9 mouse cellular contexts compared by ENCODE assay signal in the genomic region with DNA sequence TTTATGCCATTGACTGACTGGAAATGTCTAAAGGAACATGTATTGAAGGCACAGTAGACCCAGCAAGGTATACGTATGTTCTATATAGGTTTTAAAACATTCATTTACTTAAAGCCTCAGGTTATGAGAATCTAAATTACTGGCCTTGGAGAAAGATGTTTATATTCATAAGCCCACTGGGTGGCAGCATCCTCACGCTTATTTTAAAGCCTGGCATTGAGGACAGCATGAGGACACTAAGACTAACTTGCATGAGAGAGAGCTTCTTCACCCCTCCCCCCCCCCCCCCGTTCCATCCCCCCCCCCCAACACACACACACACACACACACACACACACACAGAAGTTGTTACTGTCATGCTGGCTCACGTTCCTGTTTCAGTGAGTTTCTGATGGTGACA. TPM values are rescaled to one million over a fixed set of nuclear protein-coding genes. Genes with fewer than 3 reads are reported as not detected.
DNase-seq lines count a peak whose midpoint lies in the region; ATAC-seq and TF ChIP-seq lines count a peak whose summit lies in the region.
"Had no signal": no experiment of that assay in that cellular context is flagged by ENCODE, and none has a peak within 500 bp of the region (broad histone marks: within the 10 kb centered on the region; RNA-seq: fewer than 3 reads in every experiment).

No protein-coding gene starts in this region.

- DNase-seq in heart, postnatal 10 days: peak; percentile 6 to 14
- DNase-seq in adrenal gland, adult 8-10 months: peak; percentile 2
- DNase-seq in embryonic facial prominence, embryonic 11.5 days (ENCODE audit: low spot score): peak; percentile 52
- peak; percentile 70 for DNase-seq in kidney, postnatal 0 days (ENCODE audit: low spot score)
- no peak for DNase-seq in urinary bladder, postnatal 10 days (ENCODE audit: low spot score)
- no peak for DNase-seq in gastrocnemius, postnatal 25 days

- H3K4me2 ChIP-seq in heart, embryonic 12.5 days: no peak overlapping the region
- no peak overlapping the region for H3K4me2 ChIP-seq in embryonic facial prominence, embryonic 11.5 days (ENCODE audit: low read depth, low read length)
- H3K4me2 ChIP-seq in kidney, postnatal 0 days (ENCODE audit: low read length): no peak overlapping the region
- H3K4me2 ChIP-seq in midbrain, embryonic 15.5 days: no peak overlapping the region

- no peaks in the 10 kb centered on the region for H3K27me3 ChIP-seq in heart, embryonic 12.5 days (replicated peaks)
- H3K27me3 ChIP-seq in embryonic facial prominence, embryonic 11.5 days (ENCODE audit: control insufficient read depth, insufficient read depth, low read length): no peaks in the 10 kb centered on the region
- H3K27me3 ChIP-seq in kidney, postnatal 0 days (ENCODE audit: insufficient read depth, low read length): no peaks in the 10 kb centered on the region
- H3K27me3 ChIP-seq in midbrain, embryonic 15.5 days (replicated peaks): no peaks in the 10 kb centered on the region

- H3K9ac ChIP-seq in heart, embryonic 12.5 days: no peak overlapping the region
- no peak overlapping the region for H3K9ac ChIP-seq in embryonic facial prominence, embryonic 11.5 days (replicated peaks; ENCODE audit: low read length)
- H3K9ac ChIP-seq in kidney, postnatal 0 days (ENCODE audit: low read depth, low read length): no peak overlapping the region
- no peak overlapping the region for H3K9ac ChIP-seq in midbrain, embryonic 15.5 days

- no peak for ATAC-seq in heart, embryonic 12.5 days (ENCODE audit: insufficient number of reproducible peaks, low FRiP score)
- no peak for ATAC-seq in embryonic facial prominence, embryonic 11.5 days (replicated peaks; ENCODE audit: insufficient number of reproducible peaks, low FRiP score, low TSS enrichment, low read depth)
- ATAC-seq in kidney, postnatal 0 days (replicated peaks; ENCODE audit: low FRiP score, low read depth): 0 out of 2 replicates have a peak, but pooled peaks have one; percentile 40
- peak; percentile 88 for ATAC-seq in midbrain, embryonic 15.5 days (replicated peaks)

- H3K9me3 ChIP-seq in heart, embryonic 12.5 days (replicated peaks): no peaks in the 10 kb centered on the region
- no peaks in the 10 kb centered on the region for H3K9me3 ChIP-seq in embryonic facial prominence, embryonic 11.5 days (replicated peaks; ENCODE audit: control insufficient read depth, low read length)
- H3K9me3 ChIP-seq in kidney, postnatal 0 days (replicated peaks; ENCODE audit: low read length): no peaks in the 10 kb centered on the region
- H3K9me3 ChIP-seq in midbrain, embryonic 15.5 days: no peaks in the 10 kb centered on the region

- no peak overlapping the region for H3K4me3 ChIP-seq in heart, embryonic 12.5 days
- no peak overlapping the region for H3K4me3 ChIP-seq in embryonic facial prominence, embryonic 11.5 days (ENCODE audit: low read depth, low read length)
- H3K4me3 ChIP-seq in kidney, postnatal 0 days (replicated peaks; ENCODE audit: low read depth, low read length): no peak overlapping the region
- H3K4me3 ChIP-seq in midbrain, embryonic 15.5 days: no peak overlapping the region

- H3K27ac ChIP-seq in heart, embryonic 12.5 days (ENCODE audit: poor library complexity, severe bottlenecking): no peak overlapping the region
- no peak overlapping the region for H3K27ac ChIP-seq in embryonic facial prominence, embryonic 11.5 days (replicated peaks; ENCODE audit: low read depth, low read length)
- H3K27ac ChIP-seq in kidney, postnatal 0 days: no peak overlapping the region
- H3K27ac ChIP-seq in midbrain, embryonic 15.5 days: no peak overlapping the region

- 33% methylated on average over 3 of the region's 4 CpGs for WGBS in heart, embryonic 12.5 days
- 27% methylated on average over 4 of the region's 4 CpGs for WGBS in embryonic facial prominence, embryonic 11.5 days
- 28% methylated on average over 3 of the region's 4 CpGs for WGBS in kidney, postnatal 0 days
- 31% methylated on average over 3 of the region's 4 CpGs for WGBS in midbrain, embryonic 15.5 days

- no peaks in the 10 kb centered on the region for H3K4me1 ChIP-seq in heart, embryonic 12.5 days (replicated peaks)
- H3K4me1 ChIP-seq in embryonic facial prominence, embryonic 11.5 days (ENCODE audit: control insufficient read depth, insufficient read depth, low read length): no peaks in the 10 kb centered on the region
- no peaks in the 10 kb centered on the region for H3K4me1 ChIP-seq in kidney, postnatal 0 days (replicated peaks; ENCODE audit: insufficient read depth, low read length)
- no peaks in the 10 kb centered on the region for H3K4me1 ChIP-seq in midbrain, embryonic 15.5 days

- peak; percentile 64 for TF ChIP-seq CTCF in kidney, postnatal 0 days (IDR thresholded peaks at IDR 0.05; ENCODE audit: low read depth)

- intact Hi-C loops in heart, postnatal 10 days (cut with DNase I): loop anchor here (5.0 kb wide), 1 partner anchor 600 kb away; no protein-coding TSS in a partner anchor

- H3K36me3 ChIP-seq in heart, embryonic 12.5 days: no peaks in the 10 kb centered on the region
- H3K36me3 ChIP-seq in embryonic facial prominence, embryonic 11.5 days (replicated peaks; ENCODE audit: control insufficient read depth, insufficient read depth, low read depth, low read length): no peaks in the 10 kb centered on the region
- no peaks in the 10 kb centered on the region for H3K36me3 ChIP-seq in kidney, postnatal 0 days (ENCODE audit: insufficient read depth, low read length)
- no peaks in the 10 kb centered on the region for H3K36me3 ChIP-seq in midbrain, embryonic 15.5 days (replicated peaks)

RNA-seq across cellular contexts. Expression of gene Cst10, which starts 17.7 kb away (rescaled TPM):
- total RNA-seq in heart, postnatal 10 days (2021): not detected
- polyA plus RNA-seq in heart, embryonic 12.5 days (2016; fragmentation: Nextera tagmentation; extraction: Ambion mirVana): not detected in 2 replicates
- not detected for total RNA-seq in adrenal gland, adult 8-10 months (2022)
- not detected in 2 replicates for polyA plus RNA-seq in embryonic facial prominence, embryonic 11.5 days (2014; fragmentation: Nextera tagmentation; extraction: Ambion mirVana)
- polyA plus RNA-seq in kidney, postnatal 0 days (2015; fragmentation: Nextera tagmentation; extraction: Ambion mirVana): not detected in 2 replicates
- not detected in 2 replicates for polyA plus RNA-seq in midbrain, embryonic 15.5 days (2015; fragmentation: Nextera tagmentation; extraction: Ambion mirVana)
- total RNA-seq in gastrocnemius, postnatal 25 days (2021): not detected
- total RNA-seq: heart, postnatal 14 days had no signal

Comparison
In these comparisons a context has a peak if more than half of its experiments do, and no peak if none do; other contexts are left out.
1. DNase-seq: peak in heart, postnatal 10 days (2 of 2), adrenal gland, adult 8-10 months (single experiment), embryonic facial prominence, embryonic 11.5 days (single experiment) and kidney, postnatal 0 days (single experiment); none in urinary bladder, postnatal 10 days (single experiment) and gastrocnemius, postnatal 25 days (single experiment).
2. ATAC-seq: peak in kidney, postnatal 0 days (single experiment) and midbrain, embryonic 15.5 days (single experiment); none in heart, embryonic 12.5 days (single experiment) and embryonic facial prominence, embryonic 11.5 days (single experiment).